Mouse (Mus musculus) thymus, adult 2 months (tissue): Measurements from ENCODE around the gene Dact2.

ENCODE experiments used
- CTCF ChIP-seq: fragments of 200-500 bp; IDR thresholded peaks from 2 replicates; pipeline ENCODE4 v1.5.1; 2012; ENCODE audit warnings: mild to moderate bottlenecking, control low read depth, low read length, moderate library complexity, borderline replicate concordance; ENCODE audit not compliant: control insufficient read depth, poor library complexity, insufficient read depth; ENCODE audit errors: extremely low read depth
- POLR2A ChIP-seq: fragments of 200-500 bp; IDR thresholded peaks from 2 replicates; pipeline ENCODE4 v1.6.1; 2012; ENCODE audit warnings: mild to moderate bottlenecking, low read length, control low read depth, moderate library complexity; ENCODE audit not compliant: control insufficient read depth, poor library complexity, insufficient read depth; ENCODE audit errors: extremely low read depth

- TF ChIP-seq CTCF (no peak), POLR2A (no peak)
Observed at GRCm38 (mm10) chr17:14172731-14173130, 31.4 kb downstream of the Dact2 start.
